ENCODE assay signal across 20 mouse cellular contexts in genomic region chr3:109918996-109919395, GRCm38 (mm10).
DNase-seq lines count a peak whose midpoint lies in the region; ATAC-seq lines count a peak whose summit lies in the region.
"Had no signal": no experiment of that assay in that cellular context is flagged by ENCODE, and none has a peak within 500 bp of the region (broad histone marks: within the 10 kb centered on the region; RNA-seq: fewer than 3 reads in every experiment).

No protein-coding gene starts in this region.

- no peak overlapping the region for H3K27ac ChIP-seq in hindbrain, embryonic 15.5 days (replicated peaks)
- H3K27ac ChIP-seq in hindbrain, embryonic 14.5 days, result no peak overlapping the region
- no peak overlapping the region for H3K27ac ChIP-seq in neural tube, embryonic 11.5 days (ENCODE audit: low read depth, low read length)
- H3K27ac ChIP-seq: embryonic facial prominence, embryonic 13.5 days; heart, embryonic 10.5 days; hindbrain, embryonic 10.5 days; stomach, embryonic 15.5 days had no signal

- peaks cover 6% of the 10 kb centered on the region for H3K4me1 ChIP-seq in hindbrain, embryonic 15.5 days (replicated peaks)
- peaks cover 12% of the 10 kb centered on the region for H3K4me1 ChIP-seq in hindbrain, embryonic 14.5 days (replicated peaks; ENCODE audit: control insufficient read depth, insufficient read depth, low read length)
- peaks cover 7% of the 10 kb centered on the region; the same call in 1 of the 2 replicates for H3K4me1 ChIP-seq in neural tube, embryonic 11.5 days (ENCODE audit: control insufficient read depth, insufficient read depth, low read length)
- H3K4me1 ChIP-seq: heart, embryonic 10.5 days; stomach, embryonic 15.5 days had no signal

- peak; percentile 23; the same call in 1 of the 2 replicates for ATAC-seq in hindbrain, embryonic 15.5 days (ENCODE audit: low FRiP score, low read depth)
- ATAC-seq in hindbrain, embryonic 14.5 days (ENCODE audit: low FRiP score), result no peak
- 0 out of 2 replicates have a peak, but pooled peaks have one; percentile 32 for ATAC-seq in neural tube, embryonic 11.5 days (ENCODE audit: insufficient read depth, low FRiP score, low TSS enrichment)
- ATAC-seq: lung, postnatal 0 days had no signal

- no peaks in the 10 kb centered on the region for H3K9me3 ChIP-seq in hindbrain, embryonic 15.5 days
- no peaks in the 10 kb centered on the region for H3K9me3 ChIP-seq in hindbrain, embryonic 14.5 days (ENCODE audit: control insufficient read depth, low read length)
- no peaks in the 10 kb centered on the region for H3K9me3 ChIP-seq in neural tube, embryonic 11.5 days (ENCODE audit: control insufficient read depth, low read length)
- H3K9me3 ChIP-seq: embryonic facial prominence, embryonic 13.5 days; heart, embryonic 10.5 days; hindbrain, embryonic 10.5 days; stomach, embryonic 15.5 days had no signal

- H3K9ac ChIP-seq in hindbrain, embryonic 15.5 days, result no peak overlapping the region
- no peak overlapping the region for H3K9ac ChIP-seq in hindbrain, embryonic 14.5 days
- H3K9ac ChIP-seq in neural tube, embryonic 11.5 days (ENCODE audit: low read length), result no peak overlapping the region
- H3K9ac ChIP-seq: embryonic facial prominence, embryonic 13.5 days; stomach, embryonic 15.5 days had no signal

- H3K4me2 ChIP-seq in hindbrain, embryonic 15.5 days, result no peak overlapping the region
- H3K4me2 ChIP-seq in hindbrain, embryonic 14.5 days (replicated peaks), result no peak overlapping the region
- no peak overlapping the region for H3K4me2 ChIP-seq in neural tube, embryonic 11.5 days (ENCODE audit: low read depth)
- H3K4me2 ChIP-seq: embryonic facial prominence, embryonic 13.5 days; stomach, embryonic 15.5 days had no signal

- no peak overlapping the region for H3K4me3 ChIP-seq in hindbrain, embryonic 15.5 days
- H3K4me3 ChIP-seq in hindbrain, embryonic 14.5 days (replicated peaks; ENCODE audit: low read length), result no peak overlapping the region
- H3K4me3 ChIP-seq in neural tube, embryonic 11.5 days (ENCODE audit: low read depth, low read length), result no peak overlapping the region
- H3K4me3 ChIP-seq: embryonic facial prominence, embryonic 13.5 days; heart, embryonic 10.5 days; hindbrain, embryonic 10.5 days; stomach, embryonic 15.5 days had no signal

- H3K36me3 ChIP-seq in hindbrain, embryonic 15.5 days, result no peaks in the 10 kb centered on the region
- no peaks in the 10 kb centered on the region for H3K36me3 ChIP-seq in hindbrain, embryonic 14.5 days (replicated peaks; ENCODE audit: control insufficient read depth, insufficient read depth)
- no peaks in the 10 kb centered on the region for H3K36me3 ChIP-seq in neural tube, embryonic 11.5 days (ENCODE audit: control insufficient read depth, insufficient read depth, low read length)
- H3K36me3 ChIP-seq: embryonic facial prominence, embryonic 13.5 days; heart, embryonic 10.5 days; hindbrain, embryonic 10.5 days; stomach, embryonic 15.5 days had no signal

- DNase-seq in hindbrain, embryonic 14.5 days (ENCODE audit: low spot score), result no peak
- DNase-seq in neural tube, embryonic 11.5 days (ENCODE audit: low spot score), result no peak
- DNase-seq in neural tube, embryonic 10.5 days (ENCODE audit: extremely low spot score, low spot score), result no peak
- DNase-seq in layer of hippocampus, adult 8-10 months (ENCODE audit: low spot score in 2 of 2), result peak; percentile 31 to 41
- DNase-seq in adrenal gland, postnatal 10 days, result no peak
- no peak for DNase-seq in frontal cortex, postnatal 36 days (ENCODE audit: low spot score in 2 of 2)
- DNase-seq: cerebellum, adult 9-10 months; kidney, adult 8-10 months; kidney, postnatal 36 days; left cerebral cortex, postnatal 4 days; liver; right cerebral cortex, postnatal 25 days; thymus, adult 18-20 months had no signal

- 60% methylated on average over 3 of the region's 3 CpGs for WGBS in hindbrain, embryonic 15.5 days
- WGBS in hindbrain, embryonic 14.5 days, result 66% methylated on average over 3 of the region's 3 CpGs
- 45% methylated on average over 3 of the region's 3 CpGs for WGBS in neural tube, embryonic 11.5 days

- no peaks in the 10 kb centered on the region for H3K27me3 ChIP-seq in hindbrain, embryonic 15.5 days
- no peaks in the 10 kb centered on the region for H3K27me3 ChIP-seq in hindbrain, embryonic 14.5 days (ENCODE audit: control insufficient read depth, insufficient read depth, low read length)
- no peaks in the 10 kb centered on the region for H3K27me3 ChIP-seq in neural tube, embryonic 11.5 days (ENCODE audit: control insufficient read depth, insufficient read depth, low read length)
- H3K27me3 ChIP-seq: CH12.LX; embryonic facial prominence, embryonic 13.5 days; stomach, embryonic 15.5 days had no signal

Comparison
In these comparisons a context has a peak if more than half of its experiments do, and no peak if none do; other contexts are left out.
1. DNase-seq: peak in layer of hippocampus, adult 8-10 months (2 of 2); none in hindbrain, embryonic 14.5 days (single experiment), neural tube, embryonic 11.5 days (single experiment), neural tube, embryonic 10.5 days (single experiment), adrenal gland, postnatal 10 days (single experiment) and frontal cortex, postnatal 36 days (0 of 2).